Mouse (Mus musculus) testis, adult 2 months (tissue): Measurements from ENCODE around the gene Matn3.

Experiments used
- CTCF ChIP-seq: fragments of 200-500 bp; IDR thresholded peaks from 2 replicates; pipeline ENCODE4 v1.5.1; 2012; ENCODE audit warnings: low read depth, mild to moderate bottlenecking, inconsistent platforms, low read length, moderate library complexity; ENCODE audit not compliant: control insufficient read depth, insufficient read depth, insufficient replicate concordance
- POLR2A ChIP-seq: fragments of 200-500 bp; IDR thresholded peaks from 2 replicates; pipeline ENCODE4 v1.6.1; 2012; ENCODE audit warnings: low read depth, mild to moderate bottlenecking, inconsistent platforms, low read length, moderate library complexity; ENCODE audit not compliant: control insufficient read depth

DNA sequence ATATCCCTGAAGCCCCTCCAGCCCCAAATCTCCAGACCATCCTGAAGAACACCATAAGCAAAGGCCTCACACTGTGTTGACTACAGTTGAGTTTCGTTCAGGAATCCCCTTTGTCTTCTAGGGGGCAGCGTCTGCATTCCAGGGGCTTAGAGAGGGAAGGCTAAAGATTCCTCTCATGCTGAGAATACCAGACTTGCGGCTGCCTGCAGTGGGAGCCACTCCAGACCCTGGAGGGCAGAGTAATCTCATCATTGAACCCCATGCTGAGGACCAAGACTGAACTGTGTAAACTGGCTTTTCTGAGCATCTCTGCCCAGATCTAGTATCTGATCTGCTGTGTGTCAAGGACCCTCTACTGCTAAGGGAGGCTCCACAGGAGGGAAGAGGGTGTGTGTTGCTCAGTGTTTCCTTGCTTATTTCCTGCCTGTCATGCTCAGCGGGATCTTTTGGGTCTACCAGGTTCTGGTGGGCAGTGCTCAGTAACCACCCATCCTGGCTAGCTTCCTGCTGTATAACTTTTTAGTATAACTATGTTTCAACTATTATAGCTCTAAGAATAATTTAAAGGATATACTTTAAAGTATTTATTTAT is 47.5 kb upstream of the Matn3 start:
- TF ChIP-seq CTCF = no peak
- no peak for TF ChIP-seq POLR2A
